Mouse (Mus musculus): ENCODE data around the gene Itpk1. TPM values are rescaled to one million over a fixed set of nuclear protein-coding genes. Genes with fewer than 3 reads are reported as not detected.

Itpk1 gene
- polyA plus RNA-seq, 1 experiment from 2014 or later, result 21.9 TPM

MicroRNAs within 50 kb of the gene (microRNA counts, 519-probe panel; counts per million panel counts)
- not detected for microRNA mmu-miR-1936

Small RNAs within 50 kb of the gene (microRNA-seq; reads per million reads assigned to microRNA genes)
- gene Mir1936, result 0.83 reads per million

Other genes with a start within 250 kb of the Itpk1 start
- gene Golga5, start 235.8 kb downstream of the Itpk1 start, polyA plus RNA-seq (2015; fragmentation: Nextera tagmentation; extraction: Ambion mirVana), result 35.9 and 37.5 TPM in 2 replicates
- 15.8 and 17.5 TPM in 2 replicates for gene Chga, start 150.0 kb downstream of the Itpk1 start, polyA plus RNA-seq (2015; fragmentation: Nextera tagmentation; extraction: Ambion mirVana)
- gene Moap1, start 38.7 kb upstream of the Itpk1 start, polyA plus RNA-seq (2015; fragmentation: Nextera tagmentation; extraction: Ambion mirVana), result 19.8 and 22.9 TPM in 2 replicates
- gene Tmem251, start 38.8 kb upstream of the Itpk1 start, polyA plus RNA-seq (2015; fragmentation: Nextera tagmentation; extraction: Ambion mirVana), result 8.4 and 9.6 TPM in 2 replicates
- gene Gm28051, start 52.8 kb upstream of the Itpk1 start, polyA plus RNA-seq (2015; fragmentation: Nextera tagmentation; extraction: Ambion mirVana), result not detected in 2 replicates
- 22.3 and 25.1 TPM in 2 replicates for gene Gon7, start 52.9 kb upstream of the Itpk1 start, polyA plus RNA-seq (2015; fragmentation: Nextera tagmentation; extraction: Ambion mirVana)
- 34.7 and 36.3 TPM in 2 replicates for gene Ubr7, start 53.0 kb upstream of the Itpk1 start, polyA plus RNA-seq (2015; fragmentation: Nextera tagmentation; extraction: Ambion mirVana)
- 19.6 and 20.6 TPM in 2 replicates for gene Gm20604, start 53.7 kb upstream of the Itpk1 start, polyA plus RNA-seq (2015; fragmentation: Nextera tagmentation; extraction: Ambion mirVana)
- 15.0 and 16.6 TPM in 2 replicates for gene Btbd7, start 173.5 kb upstream of the Itpk1 start, polyA plus RNA-seq (2015; fragmentation: Nextera tagmentation; extraction: Ambion mirVana)
- not detected in 2 replicates for gene Cox8c, start 194.4 kb upstream of the Itpk1 start, polyA plus RNA-seq (2015; fragmentation: Nextera tagmentation; extraction: Ambion mirVana)
- 0.34 and 0.57 TPM in 2 replicates for gene Unc79, start 243.9 kb upstream of the Itpk1 start, polyA plus RNA-seq (2015; fragmentation: Nextera tagmentation; extraction: Ambion mirVana)